In genomic region chr17:86712601-86713000, GRCm38 (mm10) we compare ENCODE assay signal across 18 mouse cellular contexts.
"Had no signal": no experiment of that assay in that cellular context is flagged by ENCODE, and none has a peak within 500 bp of the region (broad histone marks: within the 10 kb centered on the region; RNA-seq: fewer than 3 reads in every experiment).

No protein-coding gene starts in this region.

- ATAC-seq: midbrain, embryonic 15.5 days had no signal

- DNase-seq: kidney, adult 9 months; left cerebral cortex, postnatal 4 days; liver, embryonic 13.5 days; lung, adult 2 months; right cerebral cortex, adult 18-20 months; right cerebral cortex, postnatal 14 days; right cerebral cortex, postnatal 4 days; thymus, adult 2 months; thymus, postnatal 14 days; thymus, postnatal 4 days had no signal

- H3K9me3 ChIP-seq: limb, embryonic 12.5 days; limb, embryonic 15.5 days; liver, embryonic 13.5 days; midbrain, embryonic 12.5 days; midbrain, embryonic 15.5 days; neural tube, embryonic 12.5 days; neural tube, embryonic 15.5 days had no signal

- H3K27ac ChIP-seq: limb, embryonic 12.5 days; limb, embryonic 15.5 days; liver, embryonic 13.5 days; macrophage; midbrain, embryonic 12.5 days; midbrain, embryonic 15.5 days; neural tube, embryonic 12.5 days; neural tube, embryonic 15.5 days; stomach, postnatal 0 days had no signal

- H3K4me1 ChIP-seq: limb, embryonic 12.5 days; midbrain, embryonic 12.5 days; midbrain, embryonic 15.5 days; neural tube, embryonic 12.5 days; neural tube, embryonic 15.5 days had no signal

- H3K36me3 ChIP-seq: limb, embryonic 12.5 days; limb, embryonic 15.5 days; liver, embryonic 13.5 days; midbrain, embryonic 12.5 days; midbrain, embryonic 15.5 days; neural tube, embryonic 12.5 days; neural tube, embryonic 15.5 days had no signal

- H3K27me3 ChIP-seq: limb, embryonic 12.5 days; limb, embryonic 15.5 days; midbrain, embryonic 12.5 days; midbrain, embryonic 15.5 days; neural tube, embryonic 12.5 days; neural tube, embryonic 15.5 days had no signal

- H3K4me3 ChIP-seq: limb, embryonic 12.5 days; limb, embryonic 15.5 days; liver, embryonic 13.5 days; midbrain, embryonic 12.5 days; midbrain, embryonic 15.5 days; neural tube, embryonic 12.5 days; neural tube, embryonic 15.5 days had no signal

- H3K9ac ChIP-seq: limb, embryonic 12.5 days; limb, embryonic 15.5 days; liver, embryonic 13.5 days; midbrain, embryonic 12.5 days; midbrain, embryonic 15.5 days; neural tube, embryonic 12.5 days; neural tube, embryonic 15.5 days had no signal

- H3K4me2 ChIP-seq: limb, embryonic 12.5 days; limb, embryonic 15.5 days; liver, embryonic 13.5 days; midbrain, embryonic 12.5 days; midbrain, embryonic 15.5 days; neural tube, embryonic 12.5 days; neural tube, embryonic 15.5 days had no signal
